Mouse (Mus musculus) urinary bladder, adult 2 months (tissue): ENCODE measurements around the gene Gm2564. TPM values are rescaled to one million over a fixed set of nuclear protein-coding genes. Genes with fewer than 3 reads are reported as not detected.
"Not testable (repeated sequence)": the region's sequence is repeated elsewhere in the genome, so short reads cannot be mapped to it uniquely, and the experiment has no call there.

ENCODE experiments used
- DNase-seq: peaks from one replicate; pipeline ENCODE4 v3.0.0; 2022; ENCODE audit warnings: low spot score
- polyA plus RNA-seq: library from polyadenylated mRNA; depleted of rRNA; stranded (reverse); fragments of >200 nt; gene quantifications from 2 replicates; pipeline ENCODE4 v1.2.3, GENCODE M21; 2012; rRNA removed

The Gm2564 gene
- 1.9 and 2.4 TPM in 2 replicates for polyA plus RNA-seq

GRCm38 (mm10) chr4:42629419-42629818 is at the start of gene Gm2564:
Gene Gm2564, plus strand, starts transcription at chr4:42629719.
- not testable (repeated sequence) for DNase-seq

DNA sequence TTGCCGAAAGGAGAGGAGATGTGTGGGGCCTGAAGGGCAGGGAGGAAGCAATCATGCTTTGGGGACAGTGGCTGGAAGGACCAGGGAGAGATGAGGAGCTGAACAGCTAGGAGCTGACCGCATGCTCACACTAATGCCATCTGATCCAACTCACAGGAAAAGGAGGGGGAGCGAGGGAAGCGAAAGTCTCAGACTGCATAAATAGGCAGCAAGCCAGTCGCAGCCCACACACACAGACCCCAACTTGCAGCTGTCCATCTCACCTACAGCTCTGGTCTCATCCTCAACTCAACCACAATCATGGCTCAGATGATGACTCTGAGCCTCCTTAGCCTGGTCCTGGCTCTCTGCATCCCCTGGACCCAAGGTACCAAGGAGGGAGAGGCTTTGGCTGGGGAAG is 17.6 kb upstream of the Gm2564 start, which contains the start of gene Gm10591:
Gm10591 (plus strand) TSS at position 301 of the 400 bp plus-strand sequence.
- not testable (repeated sequence) for DNase-seq

DNA sequence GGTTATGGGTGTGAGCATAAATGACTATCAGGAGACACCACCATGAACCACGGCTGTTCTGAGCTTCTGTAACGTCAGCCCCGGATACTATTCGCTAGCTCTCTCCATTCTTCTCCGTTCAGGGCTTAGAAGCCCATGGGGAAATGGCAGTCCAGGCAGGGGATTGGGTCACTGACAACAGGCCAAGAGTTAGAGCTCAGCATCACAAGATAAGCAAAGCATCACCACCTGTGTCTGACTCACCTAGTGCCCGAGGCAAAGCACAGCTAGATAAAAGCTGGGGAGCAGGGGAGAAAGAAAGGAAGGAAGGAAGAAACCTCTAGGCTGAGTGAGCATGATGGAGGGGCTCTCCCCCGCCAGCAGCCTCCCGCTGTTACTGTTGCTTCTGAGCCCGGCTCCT is 25.4 kb downstream of the Gm2564 start, which contains the start of gene Ccl27b:
Ccl27b (plus strand) TSS at position 301 of the 400 bp plus-strand sequence.
- not testable (repeated sequence) for DNase-seq

GRCm38 (mm10) chr4:42661793-42662192 is 32.3 kb downstream of the Gm2564 start, which contains the start of gene Il11ra2:
Gene Il11ra2, minus strand, starts transcription at chr4:42661893.
- DNase-seq: not testable (repeated sequence)

- not testable (repeated sequence) for DNase-seq
These were observed 45.9 kb downstream of the Gm2564 start for GRCm38 (mm10) chr4:42675415-42675814.

GRCm38 (mm10) chr4:42679365-42679764 is 49.8 kb downstream of the Gm2564 start:
- not testable (repeated sequence) for DNase-seq

- DNase-seq: not testable (repeated sequence)
These were observed 51.1 kb downstream of the Gm2564 start for GRCm38 (mm10) chr4:42680374-42681356.

Other genes with a start within 250 kb of the Gm2564 start
- not detected in 2 replicates for gene Gm21586, start 190.3 kb upstream of the Gm2564 start, polyA plus RNA-seq
- 0.21 and 0.27 TPM in 2 replicates for gene Gm2163, start 163.0 kb upstream of the Gm2564 start, polyA plus RNA-seq
- gene Fam205a2, start 101.5 kb upstream of the Gm2564 start, polyA plus RNA-seq: 0.03 TPM in 1 of 2 replicates, not detected in the other
- gene Gm10591, start 17.5 kb upstream of the Gm2564 start, polyA plus RNA-seq: not detected in 2 replicates
- not detected in 2 replicates for gene Ccl27b, start 25.5 kb downstream of the Gm2564 start, polyA plus RNA-seq
- 0.29 and 0.44 TPM in 2 replicates for gene Il11ra2, start 32.2 kb downstream of the Gm2564 start, polyA plus RNA-seq
- gene 4930578G10Rik, start 105.8 kb downstream of the Gm2564 start, polyA plus RNA-seq: 0.19 TPM in 1 of 2 replicates, not detected in the other
- 2.2 and 2.4 TPM in 2 replicates for gene Ccl19, start 126.9 kb downstream of the Gm2564 start, polyA plus RNA-seq
- gene Ccl21a, start 144.3 kb downstream of the Gm2564 start, polyA plus RNA-seq: 115 and 130 TPM in 2 replicates
- 0.03 and 0.10 TPM in 2 replicates for gene Fam205a1, start 224.2 kb downstream of the Gm2564 start, polyA plus RNA-seq
- gene Gm12394, start 227.1 kb downstream of the Gm2564 start, polyA plus RNA-seq: not detected in 2 replicates
- gene Fam205c, start 244.5 kb downstream of the Gm2564 start, polyA plus RNA-seq: not detected in 2 replicates